Mouse (Mus musculus): ENCODE results near the gene Pde7b.

DNA sequence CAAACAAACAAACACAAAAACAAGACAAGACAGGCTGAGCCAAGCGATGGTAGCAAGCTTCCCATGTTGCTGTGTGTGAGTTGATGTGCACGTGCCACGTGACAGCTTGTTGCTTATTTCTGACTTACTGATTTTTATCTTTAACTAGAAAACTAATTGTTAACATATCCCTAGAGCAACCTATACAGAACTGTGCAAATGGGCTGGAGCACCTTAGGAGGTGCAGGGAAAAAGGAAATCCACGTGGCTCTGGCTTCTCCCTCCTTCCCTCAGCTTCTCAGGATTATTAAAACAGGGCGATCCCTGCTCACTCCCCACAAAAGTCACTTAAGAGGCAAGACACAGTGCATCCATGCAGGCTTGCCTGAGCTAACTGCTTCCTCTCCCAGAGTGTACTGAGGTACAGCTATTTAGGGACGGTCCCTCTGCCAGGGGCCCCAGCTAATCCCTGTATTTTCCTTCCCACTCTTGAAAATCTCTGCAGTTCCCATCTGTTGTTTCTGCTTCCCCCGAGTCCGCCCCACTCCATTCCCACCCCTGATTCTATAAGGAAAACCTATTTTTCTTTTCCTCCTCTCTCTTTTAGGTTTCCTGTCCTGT, 606 bp upstream of the Pde7b start:
- TF ChIP-seq EP300 (IDR thresholded peaks at IDR 0.05) (no peak), CTCF (IDR thresholded peaks at IDR 0.05) (no peak)
